Mouse (Mus musculus) stomach, postnatal 0 days (tissue): ENCODE measurements around the gene Phb2. TPM values are rescaled to one million over a fixed set of nuclear protein-coding genes. Genes with fewer than 3 reads are reported as not detected.

ENCODE experiments used
- ATAC-seq: fragments of 200-750 bp; cut with Nextera tagmentation; 2 replicates; pipeline ENCODE4 v1.8.0; 2017; ENCODE audit not compliant: low FRiP score, low TSS enrichment
- DNase-seq: peaks from one replicate; pipeline ENCODE4 v3.0.0-alpha.2; 2016; ENCODE audit warnings: low spot score
- H3K27ac ChIP-seq: fragments of 300-500 bp; sonication (generic); replicated peaks from 2 replicates; pipeline ENCODE4 v1.5.1; 2014; ENCODE audit warnings: mild to moderate bottlenecking, control low read depth
- H3K27me3 ChIP-seq: fragments of 300-500 bp; sonication (generic); 2 replicates; pipeline ENCODE4 v1.6.1; 2014; ENCODE audit warnings: low read length; ENCODE audit not compliant: control insufficient read depth, insufficient read depth
- H3K36me3 ChIP-seq: fragments of 300-500 bp; sonication (generic); 2 replicates; pipeline ENCODE4 v1.6.1; 2014; ENCODE audit warnings: low read length, mixed read lengths; ENCODE audit not compliant: control insufficient read depth, insufficient read depth
- H3K4me1 ChIP-seq: fragments of 300-500 bp; sonication (generic); replicated peaks from 2 replicates; pipeline ENCODE4 v1.6.1; 2014; ENCODE audit warnings: antibody characterized with exemption; ENCODE audit not compliant: control insufficient read depth, insufficient read depth
- H3K4me2 ChIP-seq: fragments of 300-500 bp; sonication (generic); replicated peaks from 2 replicates; pipeline ENCODE4 v1.6.1; 2014; ENCODE audit warnings: low read depth, mild to moderate bottlenecking, control low read depth, moderate library complexity
- H3K4me3 ChIP-seq: fragments of 300-500 bp; sonication (generic); 2 replicates; pipeline ENCODE4 v1.5.1; 2014; ENCODE audit warnings: low read depth, low read length, control low read depth
- H3K9ac ChIP-seq: fragments of 300-500 bp; sonication (generic); 2 replicates; pipeline ENCODE4 v1.6.1; 2014; ENCODE audit warnings: mild to moderate bottlenecking, low read length, control low read depth, mixed read lengths
- H3K9me3 ChIP-seq: fragments of 300-500 bp; sonication (generic); 2 replicates; pipeline ENCODE4 v1.6.1; 2016; ENCODE audit warnings: low read length; ENCODE audit not compliant: control insufficient read depth
- CTCF ChIP-seq: IDR thresholded peaks from 2 replicates; pipeline ENCODE4 v1.5.1; 2016; ENCODE audit warnings: antibody characterized with exemption, low read depth, mild to moderate bottlenecking, moderate library complexity
- EP300 ChIP-seq: optimal IDR thresholded peaks from 2 replicates; pipeline ENCODE3; 2016; ENCODE audit warnings: antibody characterized with exemption
- WGBS: fragments of 180-500 bp; shearing (Covaris S2); extraction: QIAGEN DNeasy Blood & Tissue Kit; methylation state at CpG from one replicate; pipeline ENCODE4 v1.1.7; 2014; 5-methylcytosine and 5-hydroxymethylcytosine counted together
- polyA plus RNA-seq: library from polyadenylated mRNA; unstranded; fragments of >200 nt; fragmentation: Nextera tagmentation; extraction: Ambion mirVana; gene quantifications from 2 replicates; pipeline ENCODE4 v1.2.1, GENCODE M21; 2015

The Phb2 gene
- polyA plus RNA-seq, 1 experiment from 2014 or later, result 230 TPM

DNA sequence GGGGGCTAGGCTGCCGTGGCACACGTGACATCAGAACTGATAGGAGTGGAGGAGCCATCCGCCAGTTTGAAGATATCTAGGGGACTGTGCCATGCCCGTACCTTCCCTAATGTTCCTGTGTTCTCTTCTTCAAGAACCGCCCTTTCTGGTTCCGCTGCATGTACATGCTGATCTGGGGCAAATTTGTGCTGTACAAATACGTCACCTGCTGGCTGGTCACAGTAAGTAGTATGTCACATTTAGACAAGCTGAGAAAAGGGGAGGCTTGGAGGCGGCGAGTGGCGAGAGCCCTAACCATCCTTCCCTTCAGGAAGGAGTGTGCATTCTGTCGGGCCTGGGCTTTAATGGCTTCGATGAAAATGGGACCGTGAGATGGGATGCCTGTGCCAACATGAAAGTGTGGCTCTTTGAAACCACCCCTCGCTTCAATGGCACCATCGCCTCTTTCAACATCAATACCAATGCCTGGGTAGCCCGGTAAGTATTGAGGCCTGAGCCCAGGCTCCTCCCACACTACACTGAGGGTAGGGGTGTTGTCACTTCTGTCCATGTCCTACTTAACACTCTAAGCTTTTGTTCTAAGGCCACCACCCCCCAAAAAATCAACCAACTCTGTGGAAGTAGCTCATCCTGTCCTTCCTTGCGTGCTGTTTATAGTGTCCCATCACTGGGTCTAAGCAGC is 9.9 kb upstream of the Phb2 start:
- DNase-seq (no peak), ATAC-seq (0 out of 2 replicates have a peak, but pooled peaks have one; percentile 10)
- peaks cover 17% of the 10 kb centered on the region; the same call in 1 of the 2 replicates for H3K36me3 ChIP-seq
- no peaks in the 10 kb centered on the region for H3K9me3 ChIP-seq
- TF ChIP-seq CTCF (peak; percentile 60), EP300 (no peak)
- H3K27me3 ChIP-seq, result no peaks in the 10 kb centered on the region
- no peak overlapping the region for H3K4me2 ChIP-seq
- no peak overlapping the region for H3K9ac ChIP-seq
- WGBS, result 85% methylated on average over 17 of the region's 17 CpGs
- no peak overlapping the region for H3K27ac ChIP-seq
- no peak overlapping the region for H3K4me3 ChIP-seq
- H3K4me1 ChIP-seq, result no peaks in the 10 kb centered on the region

DNA sequence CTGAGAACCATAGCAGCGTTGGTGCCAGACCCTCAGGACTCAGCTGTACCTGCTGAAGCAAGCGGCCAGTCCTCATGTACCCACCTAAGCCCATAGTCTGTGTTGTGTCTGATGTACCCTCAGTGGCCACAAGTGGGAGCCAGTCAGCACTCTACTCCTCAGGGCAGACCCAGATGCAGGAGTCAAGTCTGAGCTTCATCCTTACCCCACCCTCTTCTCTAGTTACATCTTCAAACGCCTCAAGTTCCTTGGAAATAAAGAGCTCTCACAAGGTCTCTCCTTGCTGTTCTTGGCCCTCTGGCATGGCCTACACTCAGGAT is 9.4 kb upstream of the Phb2 start:
- 53% methylated on average over 3 of the region's 3 CpGs for WGBS
- Histone ChIP-seq H3K4me1 (no peaks in the 10 kb centered on the region), H3K27me3 (no peaks in the 10 kb centered on the region), H3K36me3 (peaks cover 17% of the 10 kb centered on the region; the same call in 1 of the 2 replicates), H3K27ac (no peak overlapping the region), H3K9ac (no peak overlapping the region), H3K9me3 (no peaks in the 10 kb centered on the region), H3K4me2 (no peak overlapping the region), H3K4me3 (no peak overlapping the region)
- ATAC-seq, result peak; percentile 71
- DNase-seq, result peak; percentile 79
- TF ChIP-seq EP300, result no peak
- TF ChIP-seq CTCF, result peak; percentile 91

DNA sequence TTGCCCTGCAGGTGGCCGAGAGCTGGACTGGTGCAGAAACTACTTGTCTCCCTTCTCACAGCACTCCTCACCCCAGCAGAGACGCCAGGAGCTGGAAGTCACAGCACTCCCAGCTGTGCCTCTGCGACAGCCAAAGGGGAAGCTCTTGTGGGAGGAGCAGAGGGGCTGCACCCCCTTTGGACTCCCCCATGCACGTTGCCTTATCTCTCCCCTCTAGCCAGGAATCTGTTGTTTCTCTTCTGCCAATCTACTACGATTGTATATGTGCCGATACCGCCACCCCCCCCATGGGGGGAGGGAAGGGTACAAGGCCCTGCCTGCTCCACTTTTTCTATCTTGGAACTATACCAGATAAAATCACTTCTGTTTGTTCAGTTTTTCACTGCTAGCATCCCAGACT is 8.3 kb upstream of the Phb2 start:
- no peak for DNase-seq
- H3K9me3 ChIP-seq, result no peaks in the 10 kb centered on the region
- H3K9ac ChIP-seq, result no peak overlapping the region
- TF ChIP-seq EP300, result no peak
- no peak for TF ChIP-seq CTCF
- no peaks in the 10 kb centered on the region for H3K27me3 ChIP-seq
- H3K36me3 ChIP-seq, result peaks cover 14% of the 10 kb centered on the region; the same call in 1 of the 2 replicates
- WGBS, result 60% methylated on average over 7 of the region's 7 CpGs
- no peak overlapping the region for H3K4me2 ChIP-seq
- no peak overlapping the region for H3K27ac ChIP-seq
- no peak for ATAC-seq
- H3K4me1 ChIP-seq, result no peaks in the 10 kb centered on the region
- no peak overlapping the region for H3K4me3 ChIP-seq

DNA sequence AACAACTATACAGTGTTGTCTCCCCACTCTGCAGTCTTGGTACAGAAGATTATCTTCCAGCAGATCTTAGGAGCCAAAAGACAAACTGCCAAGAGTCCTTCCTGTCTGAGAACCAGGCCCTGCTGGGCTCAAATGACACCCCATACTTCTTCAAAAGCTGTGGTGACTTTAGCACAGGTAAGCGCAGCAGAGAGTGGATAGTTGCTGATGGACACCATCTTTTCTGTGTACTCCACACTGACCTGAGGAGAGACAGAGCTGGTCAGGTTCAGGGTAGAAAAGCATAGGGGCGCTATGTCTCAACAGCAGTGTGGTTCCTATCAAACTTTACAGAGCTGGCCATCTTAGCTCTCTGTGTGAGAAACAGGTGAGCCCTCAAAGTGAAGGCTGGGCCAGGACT is 7.7 kb upstream of the Phb2 start:
- no peak for DNase-seq
- TF ChIP-seq CTCF (no peak), EP300 (no peak)
- Histone ChIP-seq H3K27me3 (no peaks in the 10 kb centered on the region), H3K9me3 (no peaks in the 10 kb centered on the region), H3K4me2 (no peak overlapping the region), H3K4me3 (no peak overlapping the region), H3K4me1 (no peaks in the 10 kb centered on the region), H3K9ac (no peak overlapping the region), H3K36me3 (peaks cover 13% of the 10 kb centered on the region; the same call in 1 of the 2 replicates), H3K27ac (no peak overlapping the region)
- 90% methylated on average over 2 of the region's 2 CpGs for WGBS
- ATAC-seq, result no peak

DNA sequence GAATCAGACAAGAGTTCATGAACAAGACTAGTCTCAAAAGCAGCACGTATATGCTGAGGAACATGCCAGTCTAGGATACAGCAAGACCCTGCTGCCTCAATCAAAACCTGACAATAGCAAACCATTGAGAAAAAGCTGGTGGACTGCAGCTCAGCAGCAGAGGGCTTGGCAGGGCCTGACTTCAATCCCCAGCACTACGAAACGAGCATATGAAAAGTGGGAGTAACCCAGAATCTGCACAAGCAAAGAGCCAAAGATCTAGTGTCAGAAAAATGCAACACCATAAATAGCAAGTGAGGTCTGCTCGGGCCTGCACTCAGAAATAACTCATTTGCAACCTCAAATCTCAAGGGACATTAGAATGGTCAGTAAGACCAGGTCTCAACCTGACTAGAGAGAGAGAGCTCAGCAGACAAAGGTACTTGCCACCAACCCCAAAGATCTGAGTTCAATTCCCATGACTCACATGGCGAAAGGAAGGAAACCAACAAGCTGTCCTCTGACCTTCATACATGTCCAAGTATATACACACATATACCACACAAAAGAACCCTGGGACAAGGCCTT is 6.0 kb upstream of the Phb2 start:
- H3K4me3 ChIP-seq, result no peak overlapping the region
- no peaks in the 10 kb centered on the region for H3K4me1 ChIP-seq
- TF ChIP-seq CTCF, result no peak
- no peak for TF ChIP-seq EP300
- H3K27me3 ChIP-seq, result no peaks in the 10 kb centered on the region
- no peaks in the 10 kb centered on the region for H3K9me3 ChIP-seq
- H3K4me2 ChIP-seq, result no peak overlapping the region
- WGBS, result 77% methylated on average over 5 of the region's 5 CpGs
- no peak overlapping the region for H3K9ac ChIP-seq
- peaks cover 13% of the 10 kb centered on the region; the same call in 1 of the 2 replicates for H3K36me3 ChIP-seq
- H3K27ac ChIP-seq, result no peak overlapping the region
- ATAC-seq (no peak), DNase-seq (no peak)

DNA sequence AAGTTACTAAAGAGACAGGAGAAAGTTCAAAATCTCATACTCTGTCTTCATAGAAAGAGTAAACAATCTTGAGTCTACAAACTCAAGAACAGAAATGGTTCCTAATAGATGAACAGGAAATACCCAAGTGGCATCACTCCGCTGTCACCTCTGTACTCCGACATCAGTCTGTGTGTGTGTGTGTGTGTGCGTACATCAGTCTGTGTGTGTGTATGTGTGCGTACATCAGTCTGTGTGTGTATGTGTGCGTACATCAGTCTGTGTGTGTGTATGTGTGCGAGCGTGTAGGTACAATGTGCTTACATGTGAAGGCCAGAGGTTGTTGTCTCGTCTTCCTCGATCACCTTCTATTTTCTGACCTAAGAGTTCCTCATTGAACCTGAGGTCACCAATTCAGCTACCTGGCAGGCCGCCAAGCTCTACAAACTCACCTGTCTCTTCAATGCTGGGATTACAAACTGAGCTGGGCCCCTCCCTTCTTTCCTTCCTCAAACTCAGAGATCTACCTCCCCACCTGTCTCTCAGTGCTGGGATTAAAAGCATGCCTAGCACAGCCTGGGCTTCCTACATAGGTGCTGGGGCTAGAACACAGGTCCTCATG is 3.7 kb upstream of the Phb2 start:
- no peaks in the 10 kb centered on the region for H3K27me3 ChIP-seq
- H3K27ac ChIP-seq, result no peak overlapping the region
- H3K4me3 ChIP-seq, result no peak overlapping the region
- H3K9me3 ChIP-seq, result no peaks in the 10 kb centered on the region
- no peak for TF ChIP-seq CTCF
- TF ChIP-seq EP300, result no peak
- H3K9ac ChIP-seq, result no peak overlapping the region
- WGBS, result 73% methylated on average over 10 of the region's 10 CpGs
- peaks cover 11% of the 10 kb centered on the region; the same call in 1 of the 2 replicates for H3K36me3 ChIP-seq
- ATAC-seq, result no peak
- no peaks in the 10 kb centered on the region; the same call in 1 of the 2 replicates for H3K4me1 ChIP-seq
- H3K4me2 ChIP-seq, result no peak overlapping the region
- no peak for DNase-seq
